Mouse (Mus musculus): ENCODE measurements around the gene Psg16.

Gene Psg16

GRCm38 (mm10) chr7:17149931-17150330, 76.1 kb downstream of the Psg16 start, which contains the start of gene Ceacam3:
Ceacam3 (plus strand) TSS chr7:17150282.
- no peak for DNase-seq

GRCm38 (mm10) chr7:17155634-17156033, 81.8 kb downstream of the Psg16 start:
- DNase-seq: peak; percentile 72

- peak; percentile 53 for DNase-seq
Observed at GRCm38 (mm10) chr7:17156885-17157677, 83.2 kb downstream of the Psg16 start.

GRCm38 (mm10) chr7:17159011-17159410, 85.2 kb downstream of the Psg16 start:
- DNase-seq: peak; percentile 20

- no peak for DNase-seq
Observed at GRCm38 (mm10) chr7:17171827-17172226, 98.0 kb downstream of the Psg16 start.
